Mouse (Mus musculus) midbrain, embryonic 12.5 days (tissue): ENCODE data around the gene Caln1. TPM values are rescaled to one million over a fixed set of nuclear protein-coding genes. Genes with fewer than 3 reads are reported as not detected.

Source experiments
- ATAC-seq: fragments of 200-750 bp; cut with Nextera tagmentation; 2 replicates; pipeline ENCODE4 v1.8.0; 2017; ENCODE audit warnings: low read depth, moderate TSS enrichment, moderate library complexity; ENCODE audit not compliant: low FRiP score
- H3K27ac ChIP-seq: fragments of 300-500 bp; sonication (generic); replicated peaks from 2 replicates; pipeline ENCODE4 v1.5.1; 2016; ENCODE audit warnings: mild to moderate bottlenecking
- H3K27me3 ChIP-seq: fragments of 300-500 bp; sonication (generic); 2 replicates; pipeline ENCODE4 v1.6.1; 2016; ENCODE audit warnings: mild to moderate bottlenecking
- H3K36me3 ChIP-seq: fragments of 300-500 bp; sonication (generic); 2 replicates; pipeline ENCODE4 v1.6.1; 2016
- H3K4me1 ChIP-seq: fragments of 300-500 bp; sonication (generic); 2 replicates; pipeline ENCODE4 v1.6.1; 2016
- H3K4me2 ChIP-seq: fragments of 300-500 bp; sonication (generic); replicated peaks from 2 replicates; pipeline ENCODE4 v1.6.1; 2016; ENCODE audit warnings: mild to moderate bottlenecking, moderate library complexity
- H3K4me3 ChIP-seq: fragments of 300-500 bp; sonication (generic); 2 replicates; pipeline ENCODE4 v1.5.1; 2016; ENCODE audit warnings: mild to moderate bottlenecking
- H3K9ac ChIP-seq: fragments of 300-500 bp; sonication (generic); replicated peaks from 2 replicates; pipeline ENCODE4 v1.6.1; 2016; ENCODE audit warnings: mild to moderate bottlenecking, moderate library complexity
- H3K9me3 ChIP-seq: fragments of 300-500 bp; sonication (generic); 2 replicates; pipeline ENCODE4 v1.6.1; 2016; ENCODE audit warnings: mild to moderate bottlenecking
- WGBS: fragments of 180-500 bp; shearing (Covaris S2); methylation state at CpG from one replicate; pipeline ENCODE4 v1.1.7; 2016; 5-methylcytosine and 5-hydroxymethylcytosine counted together
- polyA plus RNA-seq: library from polyadenylated mRNA; unstranded; fragments of >200 nt; fragmentation: Nextera tagmentation; extraction: Ambion mirVana; gene quantifications from 2 replicates; pipeline ENCODE4 v1.2.1, GENCODE M21; 2016

Caln1 gene
- polyA plus RNA-seq, 1 experiment from 2014 or later, result 1.2 TPM

DNA sequence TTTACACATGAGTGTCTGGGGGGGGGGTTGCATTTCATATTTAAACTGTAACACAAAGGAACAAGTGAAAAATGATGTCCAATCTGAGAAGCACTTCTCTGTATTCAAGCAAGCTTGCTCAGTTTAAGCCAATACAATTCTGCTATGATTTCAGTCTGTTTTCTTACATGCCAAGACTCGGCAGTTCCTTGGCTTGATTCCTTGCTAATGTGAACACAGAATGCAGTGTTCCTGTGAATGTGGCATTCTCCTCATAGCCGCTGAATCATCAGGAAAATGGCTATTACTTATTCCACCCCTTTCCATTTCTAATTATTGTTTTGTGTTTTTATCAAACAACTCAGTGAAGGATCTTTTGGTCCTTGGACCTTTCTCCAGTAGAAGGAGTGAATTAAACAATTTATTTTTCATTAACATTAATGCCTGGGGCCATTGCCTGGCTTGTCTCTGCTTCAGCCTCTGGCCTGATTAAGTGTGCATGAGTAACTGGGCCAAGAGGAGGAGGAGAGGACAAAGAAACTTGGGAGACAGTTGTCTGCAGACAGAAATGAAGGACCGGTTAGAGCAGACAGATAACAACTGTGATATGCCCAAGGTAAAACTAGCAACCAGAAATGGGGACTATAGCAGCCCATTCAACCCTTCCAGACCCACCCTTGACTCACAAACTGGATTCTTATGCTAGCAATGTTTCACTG, 423.6 kb downstream of the Caln1 start:
- no peak for ATAC-seq
- Histone ChIP-seq H3K4me1 (no peaks in the 10 kb centered on the region), H3K9me3 (no peaks in the 10 kb centered on the region), H3K27ac (no peak overlapping the region), H3K9ac (no peak overlapping the region), H3K4me2 (no peak overlapping the region), H3K27me3 (no peaks in the 10 kb centered on the region), H3K4me3 (no peak overlapping the region), H3K36me3 (no peaks in the 10 kb centered on the region)
- 90% methylated on average over 3 of the region's 3 CpGs for WGBS

- Histone ChIP-seq H3K27ac (no peak overlapping the region), H3K9me3 (no peaks in the 10 kb centered on the region), H3K9ac (no peak overlapping the region), H3K4me1 (no peaks in the 10 kb centered on the region), H3K4me3 (no peak overlapping the region), H3K27me3 (no peaks in the 10 kb centered on the region), H3K36me3 (no peaks in the 10 kb centered on the region), H3K4me2 (no peak overlapping the region)
- no peak for ATAC-seq
- WGBS, result 78% methylated on average over 5 of the region's 5 CpGs
These were observed 428.5 kb downstream of the Caln1 start for GRCm38 (mm10) chr5:130797713-130798112.

DNA sequence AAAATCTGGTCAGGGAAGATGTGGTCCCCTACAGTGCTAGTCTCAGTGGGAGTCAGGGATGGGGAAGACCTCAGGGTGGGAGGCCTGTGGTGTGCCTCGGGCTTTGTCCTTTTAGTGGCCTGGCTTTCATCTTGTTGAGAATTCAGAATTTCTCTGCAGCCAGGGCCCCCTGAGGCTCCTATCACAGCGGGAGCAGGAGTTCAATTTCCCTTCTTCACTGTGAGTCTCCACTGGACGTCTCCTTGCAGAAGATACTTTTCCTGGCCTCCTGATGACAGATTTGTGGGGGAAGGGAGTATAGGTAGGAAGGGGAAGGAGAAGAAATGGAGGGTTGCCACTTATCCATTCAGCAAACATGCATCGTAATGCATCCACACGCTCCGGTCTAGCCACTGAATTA, 441.1 kb downstream of the Caln1 start:
- Histone ChIP-seq H3K4me3 (no peak overlapping the region), H3K27ac (no peak overlapping the region), H3K27me3 (no peaks in the 10 kb centered on the region), H3K4me2 (no peak overlapping the region), H3K4me1 (no peaks in the 10 kb centered on the region), H3K9me3 (peaks cover 9% of the 10 kb centered on the region; the same call in 1 of the 2 replicates), H3K36me3 (no peaks in the 10 kb centered on the region), H3K9ac (no peak overlapping the region)
- no peak for ATAC-seq
- 17% methylated on average over 6 of the region's 6 CpGs for WGBS

DNA sequence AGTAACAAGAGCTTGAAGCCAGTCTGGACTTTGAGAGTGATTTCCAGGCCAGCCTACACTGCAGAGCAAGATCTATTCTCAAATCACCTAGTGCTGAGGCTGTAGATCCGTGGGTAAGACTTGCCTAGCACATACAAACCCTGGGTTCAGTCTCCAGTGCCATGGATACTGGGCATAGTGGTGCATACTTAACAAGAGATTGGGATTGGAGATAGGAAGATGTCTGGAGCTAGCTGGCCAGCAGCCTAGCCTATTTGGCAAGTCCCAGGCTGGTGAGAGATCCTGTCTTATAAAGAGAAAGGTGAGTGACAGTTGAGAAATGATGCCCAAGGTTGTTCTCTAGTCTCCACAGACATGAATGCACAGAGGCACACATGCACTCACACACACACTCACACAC, 441.6 kb downstream of the Caln1 start:
- Histone ChIP-seq H3K27me3 (no peaks in the 10 kb centered on the region), H3K4me2 (no peak overlapping the region), H3K4me1 (no peaks in the 10 kb centered on the region), H3K9ac (no peak overlapping the region), H3K9me3 (peaks cover 9% of the 10 kb centered on the region; the same call in 1 of the 2 replicates), H3K4me3 (no peak overlapping the region), H3K27ac (no peak overlapping the region), H3K36me3 (no peaks in the 10 kb centered on the region)
- WGBS, result 31% methylated on average over 1 of the region's 1 CpGs
- no peak for ATAC-seq

GRCm38 (mm10) chr5:130811266-130811665, 442.0 kb downstream of the Caln1 start:
- Histone ChIP-seq H3K4me2 (no peak overlapping the region), H3K27me3 (no peaks in the 10 kb centered on the region), H3K36me3 (no peaks in the 10 kb centered on the region), H3K4me1 (no peaks in the 10 kb centered on the region), H3K9ac (no peak overlapping the region), H3K27ac (no peak overlapping the region), H3K9me3 (peaks cover 9% of the 10 kb centered on the region; the same call in 1 of the 2 replicates), H3K4me3 (no peak overlapping the region)
- no peak for ATAC-seq
- WGBS, result 40% methylated on average over 3 of the region's 3 CpGs

DNA sequence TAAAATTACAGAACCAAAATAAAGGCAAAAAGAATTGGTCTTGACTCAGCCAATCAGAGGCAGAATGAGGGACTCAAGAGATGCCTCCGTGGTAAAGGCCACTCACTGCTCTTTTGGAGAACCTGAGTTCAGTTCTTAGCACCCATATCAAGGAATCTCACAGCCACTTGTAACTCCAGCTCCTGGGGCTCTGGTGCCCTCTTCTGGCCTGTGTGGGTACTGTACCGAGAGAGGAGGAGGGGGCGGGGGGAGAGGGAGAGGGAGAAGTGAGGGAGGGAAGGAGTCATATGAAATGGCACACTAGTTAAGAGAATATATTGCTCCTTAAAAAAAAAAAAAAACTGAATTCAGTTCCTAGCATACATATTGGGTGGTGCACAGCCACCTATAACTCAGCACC, 442.7 kb downstream of the Caln1 start:
- WGBS, result 85% methylated on average over 3 of the region's 3 CpGs
- ATAC-seq, result no peak
- Histone ChIP-seq H3K27ac (no peak overlapping the region), H3K9ac (no peak overlapping the region), H3K27me3 (no peaks in the 10 kb centered on the region), H3K9me3 (peaks cover 7% of the 10 kb centered on the region; the same call in 1 of the 2 replicates), H3K36me3 (no peaks in the 10 kb centered on the region), H3K4me1 (no peaks in the 10 kb centered on the region), H3K4me3 (no peak overlapping the region), H3K4me2 (no peak overlapping the region)

DNA sequence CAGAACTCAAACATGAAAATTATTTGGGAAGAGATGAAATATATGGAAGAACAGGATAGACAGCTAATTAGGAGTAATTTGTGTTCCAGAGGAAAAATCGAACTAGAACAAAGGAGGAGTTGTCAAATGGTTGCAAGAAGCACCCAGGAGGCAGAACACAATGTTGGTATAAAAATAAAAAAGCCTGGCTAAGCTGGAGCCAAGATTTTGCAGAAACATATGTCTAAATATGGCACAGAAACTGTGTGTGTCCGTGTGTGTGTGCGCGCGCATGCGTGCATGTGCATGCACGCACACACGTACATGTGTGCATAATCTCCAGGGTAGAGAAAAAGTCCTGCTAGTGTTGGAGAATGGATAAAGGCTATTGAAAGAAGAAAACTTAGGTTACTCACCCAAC, 443.3 kb downstream of the Caln1 start:
- Histone ChIP-seq H3K27me3 (no peaks in the 10 kb centered on the region), H3K4me3 (no peak overlapping the region), H3K9me3 (peaks cover 6% of the 10 kb centered on the region; the same call in 1 of the 2 replicates), H3K27ac (no peak overlapping the region), H3K9ac (no peak overlapping the region), H3K4me2 (no peak overlapping the region), H3K4me1 (no peaks in the 10 kb centered on the region), H3K36me3 (no peaks in the 10 kb centered on the region)
- 95% methylated on average over 8 of the region's 8 CpGs for WGBS
- ATAC-seq, result no peak

- Histone ChIP-seq H3K9me3 (peaks cover 6% of the 10 kb centered on the region; the same call in 1 of the 2 replicates), H3K4me1 (no peaks in the 10 kb centered on the region), H3K4me2 (no peak overlapping the region), H3K4me3 (no peak overlapping the region), H3K9ac (no peak overlapping the region), H3K27ac (no peak overlapping the region), H3K36me3 (no peaks in the 10 kb centered on the region), H3K27me3 (no peaks in the 10 kb centered on the region)
- 88% methylated on average over 9 of the region's 9 CpGs for WGBS
- no peak for ATAC-seq
These were observed 443.8 kb downstream of the Caln1 start for GRCm38 (mm10) chr5:130813089-130813488.

DNA sequence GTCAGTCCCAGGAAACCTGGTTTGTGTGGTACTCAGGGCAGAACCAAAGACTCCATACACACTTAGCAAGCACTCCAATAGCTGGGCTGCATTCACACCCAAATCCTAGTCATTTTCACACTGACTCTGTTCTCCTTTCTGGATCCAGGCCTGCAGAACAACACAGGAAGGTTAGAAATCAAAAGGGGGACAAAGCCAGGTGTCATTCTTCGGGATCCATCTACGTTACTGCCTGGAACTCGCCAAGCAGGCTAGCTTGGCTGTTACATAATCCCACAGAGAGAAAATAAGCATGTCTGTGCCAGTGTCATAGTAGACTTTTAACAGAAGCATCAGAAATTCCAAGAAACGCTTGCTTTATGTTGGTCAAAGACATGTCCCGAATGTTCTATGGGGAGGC, 446.1 kb downstream of the Caln1 start:
- Histone ChIP-seq H3K9me3 (no peaks in the 10 kb centered on the region), H3K27me3 (no peaks in the 10 kb centered on the region), H3K36me3 (no peaks in the 10 kb centered on the region), H3K27ac (no peak overlapping the region), H3K9ac (no peak overlapping the region), H3K4me3 (no peak overlapping the region), H3K4me2 (no peak overlapping the region), H3K4me1 (no peaks in the 10 kb centered on the region)
- WGBS, result 85% methylated on average over 5 of the region's 5 CpGs
- no peak for ATAC-seq

GRCm38 (mm10) chr5:130820021-130820648, 450.9 kb downstream of the Caln1 start:
- no peak for ATAC-seq
- 75% methylated on average over 4 of the region's 4 CpGs for WGBS
- Histone ChIP-seq H3K4me1 (no peaks in the 10 kb centered on the region), H3K27me3 (no peaks in the 10 kb centered on the region), H3K9ac (no peak overlapping the region), H3K4me3 (no peak overlapping the region), H3K27ac (no peak overlapping the region), H3K9me3 (no peaks in the 10 kb centered on the region), H3K36me3 (no peaks in the 10 kb centered on the region), H3K4me2 (no peak overlapping the region)

- no peak overlapping the region for H3K27ac ChIP-seq
- ATAC-seq, result no peak
- H3K27me3 ChIP-seq, result no peaks in the 10 kb centered on the region
These were observed 451.4 kb downstream of the Caln1 start for GRCm38 (mm10) chr5:130820661-130821060.

GRCm38 (mm10) chr5:130825797-130826196, 456.5 kb downstream of the Caln1 start:
- Histone ChIP-seq H3K36me3 (no peaks in the 10 kb centered on the region), H3K9ac (no peak overlapping the region), H3K27ac (no peak overlapping the region), H3K4me3 (no peak overlapping the region), H3K27me3 (no peaks in the 10 kb centered on the region), H3K4me1 (no peaks in the 10 kb centered on the region), H3K4me2 (no peak overlapping the region), H3K9me3 (no peaks in the 10 kb centered on the region)
- 83% methylated on average over 2 of the region's 2 CpGs for WGBS
- no peak for ATAC-seq

More at GRCm38 (mm10) chr5:130820661-130821060, 451.4 kb downstream of the Caln1 start:
- Histone ChIP-seq H3K4me1 (no peaks in the 10 kb centered on the region), H3K4me3 (no peak overlapping the region), H3K9me3 (no peaks in the 10 kb centered on the region), H3K4me2 (no peak overlapping the region), H3K9ac (no peak overlapping the region), H3K36me3 (no peaks in the 10 kb centered on the region)
- 96% methylated on average over 5 of the region's 5 CpGs for WGBS
